Mouse (Mus musculus) right cerebral cortex, postnatal 14 days (tissue): ENCODE data around the gene Ctf1.

Experiments used
- DNase-seq: peaks from one replicate; pipeline ENCODE4 v3.0.0; 2022

The Ctf1 gene

DNA sequence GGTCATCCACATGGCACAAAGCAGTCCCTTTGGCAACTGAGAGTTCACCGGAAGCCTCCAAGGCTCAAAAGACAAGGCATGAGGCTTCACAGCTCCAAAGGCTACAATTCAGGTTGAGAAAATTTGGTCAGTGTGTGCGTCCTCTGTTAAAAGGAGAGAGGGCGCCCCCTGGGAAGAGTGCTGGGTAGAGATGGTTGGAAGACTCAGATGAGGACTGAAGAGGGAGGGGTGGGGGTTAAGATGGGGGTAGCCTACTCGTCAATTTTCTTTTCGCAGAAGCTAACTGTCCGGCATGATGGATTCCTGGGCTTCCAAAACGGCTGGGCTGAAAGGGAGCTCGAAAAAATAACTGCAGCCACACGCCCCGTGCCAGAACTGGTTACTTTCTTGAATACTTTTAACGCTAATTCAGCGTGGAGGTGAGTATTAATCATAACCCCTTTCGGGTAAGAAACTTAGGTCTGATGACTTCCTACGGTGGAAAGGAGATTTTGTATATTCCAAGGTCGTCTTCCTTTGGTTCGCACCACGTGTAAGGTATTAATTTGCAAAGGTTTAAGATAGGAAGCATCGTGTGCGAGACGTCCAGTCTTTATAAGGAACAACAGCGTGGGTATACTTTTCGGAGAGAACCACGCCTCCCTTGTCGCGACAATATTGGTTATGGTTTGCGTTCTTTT, 32.0 kb downstream of the Ctf1 start, which contains the start of gene Fbxl19:
Gene Fbxl19, plus strand, starts transcription at position 178 of the 680 bp plus-strand sequence.
- DNase-seq: peak; percentile 84

DNA sequence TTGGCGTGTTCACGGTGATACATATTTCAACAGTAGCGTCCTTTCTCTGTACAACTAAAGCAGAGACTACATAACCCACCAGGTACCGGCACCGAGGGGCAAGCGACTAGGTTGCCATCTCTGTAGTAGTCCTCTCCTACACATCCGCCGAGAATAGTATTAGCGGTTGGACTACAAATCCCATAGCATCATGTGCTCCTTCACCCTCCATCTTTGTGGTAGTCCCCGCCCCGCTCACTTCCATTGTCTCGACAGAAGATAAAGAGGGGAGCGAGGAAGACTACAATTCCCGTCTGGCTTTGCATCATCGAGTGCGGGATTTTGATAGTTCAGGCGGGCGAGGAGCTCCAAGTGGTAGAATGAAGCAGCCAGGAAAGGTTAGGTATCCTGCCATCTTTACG, 32.7 kb downstream of the Ctf1 start:
- peak; percentile 86 for DNase-seq

DNA sequence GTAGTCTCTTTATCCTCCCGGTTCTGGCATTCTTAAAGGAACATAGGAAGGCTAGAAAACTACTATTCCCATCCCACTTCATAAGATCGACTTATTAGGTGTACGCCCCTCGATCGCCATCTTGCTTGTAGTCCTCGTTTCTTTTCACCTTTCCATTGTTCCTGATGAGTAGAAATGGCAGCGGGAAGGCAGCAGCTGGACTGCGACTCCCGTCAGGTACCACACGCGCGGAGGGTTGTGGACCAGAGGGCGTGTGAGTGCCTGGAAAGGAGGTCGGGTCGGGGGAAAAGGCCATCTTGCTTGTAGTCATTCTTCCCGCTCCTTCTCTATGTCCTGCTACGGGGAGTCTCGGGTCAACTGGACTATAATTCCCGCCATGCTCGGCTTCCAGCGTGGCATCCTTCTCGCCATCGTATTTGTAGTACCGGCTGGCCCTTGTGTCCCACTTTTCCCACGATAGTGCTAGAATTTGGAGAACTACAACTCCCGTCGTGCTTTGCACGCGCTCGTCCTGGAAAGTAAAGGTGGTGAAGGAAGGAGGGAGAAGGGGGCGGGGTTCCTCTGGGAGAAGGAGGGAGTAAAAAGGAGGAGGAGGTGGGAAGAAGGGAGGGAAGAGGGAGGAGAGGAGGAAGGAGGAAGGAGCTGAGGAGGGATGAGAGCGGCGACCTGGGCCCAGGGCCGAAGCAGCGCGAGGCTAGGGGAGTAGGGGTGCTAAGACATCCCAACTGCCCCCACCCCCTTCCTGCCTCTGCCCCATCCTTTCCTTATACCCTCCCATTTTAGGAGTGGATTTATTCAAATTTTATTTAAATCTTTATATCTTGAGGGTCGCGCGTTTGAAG, 33.3 kb downstream of the Ctf1 start:
- DNase-seq: peak; percentile 90

DNA sequence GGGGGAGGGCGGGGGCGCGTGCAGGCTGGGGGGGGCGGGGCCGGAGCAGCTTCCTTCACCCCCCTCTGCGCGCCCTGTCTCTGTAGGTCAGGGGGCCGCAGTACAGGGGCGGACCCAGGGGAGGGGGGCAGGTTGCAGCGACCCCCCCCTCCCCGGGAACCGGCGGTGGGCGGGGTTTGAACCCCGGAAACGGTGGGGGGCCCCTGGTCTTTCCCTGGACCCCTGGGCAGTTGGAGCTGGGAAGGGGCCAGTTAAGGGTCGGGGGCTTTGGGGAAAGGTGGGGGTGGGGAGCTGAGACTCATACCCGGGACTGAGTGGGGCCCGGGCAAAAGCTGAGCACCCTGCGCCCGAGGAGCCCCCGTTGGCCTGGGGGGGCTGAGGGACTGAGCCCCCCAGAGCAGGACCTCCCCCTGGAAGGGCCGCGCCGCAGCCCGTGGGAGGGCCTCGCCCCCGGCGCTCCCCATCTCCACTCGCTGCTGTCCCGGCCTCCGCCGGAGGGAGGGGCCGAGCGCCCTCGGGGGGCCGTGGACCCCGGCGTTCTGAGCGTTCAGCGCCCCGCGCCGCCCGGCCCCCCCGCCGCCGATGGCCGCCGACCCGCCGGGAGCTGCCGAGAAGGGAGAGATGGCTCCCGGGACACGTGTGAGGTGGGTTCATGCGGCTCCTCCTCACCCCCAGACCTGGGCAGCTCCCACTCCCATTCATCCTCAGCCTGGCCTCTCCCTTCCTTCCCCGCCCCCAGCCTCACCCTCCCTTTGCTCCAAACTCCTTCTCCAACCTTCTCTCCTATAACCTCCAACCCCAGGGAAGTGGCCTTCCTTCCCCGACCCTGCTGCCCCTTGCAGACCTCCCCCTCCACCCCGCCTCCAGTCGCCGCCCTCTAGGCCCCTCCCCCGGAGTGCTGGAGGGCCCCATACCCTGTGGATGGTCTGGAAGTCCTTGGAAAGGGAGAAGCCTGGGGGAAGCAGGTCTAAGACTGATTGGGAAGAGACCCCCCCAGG, 34.3 kb downstream of the Ctf1 start:
- DNase-seq: peak; percentile 41

DNA sequence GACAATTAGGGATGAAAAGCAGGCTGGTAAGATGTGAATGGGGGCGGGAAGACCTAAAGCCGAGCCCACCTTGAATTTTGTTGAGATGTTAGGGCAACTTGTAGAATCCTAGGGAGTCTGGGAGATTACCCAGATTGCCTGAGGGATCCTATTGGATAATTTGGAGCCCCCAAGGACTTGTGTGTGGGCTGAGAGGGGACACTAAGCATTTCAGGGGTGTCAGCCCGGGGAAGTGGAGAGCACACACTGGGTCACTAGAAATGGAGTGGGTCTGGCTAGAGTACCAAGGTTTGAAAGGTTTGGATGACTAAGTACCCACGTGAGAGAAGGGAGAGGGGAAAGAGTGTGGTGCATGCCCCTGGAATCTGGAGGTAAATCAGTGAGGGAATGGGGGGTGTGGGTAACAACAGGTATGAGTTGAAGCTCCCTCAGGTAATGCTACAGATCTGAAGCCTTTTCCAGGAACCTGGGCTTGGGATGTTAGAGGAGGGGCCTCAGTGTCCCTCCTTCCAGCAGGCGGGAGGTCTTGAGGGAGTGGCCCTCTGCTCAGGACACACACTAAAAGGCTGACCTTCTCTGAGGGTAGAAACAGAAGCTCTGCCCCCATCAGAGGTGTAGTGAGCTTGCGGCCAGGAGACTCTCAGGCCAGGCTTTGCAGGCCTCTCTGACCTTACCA, 35.2 kb downstream of the Ctf1 start:
- no peak for DNase-seq

DNA sequence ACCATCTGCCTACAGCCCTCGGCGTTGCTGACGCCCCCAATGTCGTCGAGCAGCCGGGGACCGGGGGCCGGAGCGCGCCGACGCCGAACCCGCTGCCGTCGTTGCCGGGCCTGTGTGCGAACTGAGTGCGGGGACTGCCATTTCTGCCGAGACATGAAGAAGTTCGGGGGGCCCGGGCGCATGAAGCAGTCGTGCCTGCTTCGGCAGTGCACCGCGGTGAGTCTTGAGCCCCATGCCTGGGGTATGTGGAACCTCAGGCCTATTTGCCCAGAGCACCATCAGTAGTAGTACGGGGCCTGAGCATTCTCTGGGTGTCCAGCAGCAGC, 35.7 kb downstream of the Ctf1 start:
- DNase-seq: peak; percentile 17

DNA sequence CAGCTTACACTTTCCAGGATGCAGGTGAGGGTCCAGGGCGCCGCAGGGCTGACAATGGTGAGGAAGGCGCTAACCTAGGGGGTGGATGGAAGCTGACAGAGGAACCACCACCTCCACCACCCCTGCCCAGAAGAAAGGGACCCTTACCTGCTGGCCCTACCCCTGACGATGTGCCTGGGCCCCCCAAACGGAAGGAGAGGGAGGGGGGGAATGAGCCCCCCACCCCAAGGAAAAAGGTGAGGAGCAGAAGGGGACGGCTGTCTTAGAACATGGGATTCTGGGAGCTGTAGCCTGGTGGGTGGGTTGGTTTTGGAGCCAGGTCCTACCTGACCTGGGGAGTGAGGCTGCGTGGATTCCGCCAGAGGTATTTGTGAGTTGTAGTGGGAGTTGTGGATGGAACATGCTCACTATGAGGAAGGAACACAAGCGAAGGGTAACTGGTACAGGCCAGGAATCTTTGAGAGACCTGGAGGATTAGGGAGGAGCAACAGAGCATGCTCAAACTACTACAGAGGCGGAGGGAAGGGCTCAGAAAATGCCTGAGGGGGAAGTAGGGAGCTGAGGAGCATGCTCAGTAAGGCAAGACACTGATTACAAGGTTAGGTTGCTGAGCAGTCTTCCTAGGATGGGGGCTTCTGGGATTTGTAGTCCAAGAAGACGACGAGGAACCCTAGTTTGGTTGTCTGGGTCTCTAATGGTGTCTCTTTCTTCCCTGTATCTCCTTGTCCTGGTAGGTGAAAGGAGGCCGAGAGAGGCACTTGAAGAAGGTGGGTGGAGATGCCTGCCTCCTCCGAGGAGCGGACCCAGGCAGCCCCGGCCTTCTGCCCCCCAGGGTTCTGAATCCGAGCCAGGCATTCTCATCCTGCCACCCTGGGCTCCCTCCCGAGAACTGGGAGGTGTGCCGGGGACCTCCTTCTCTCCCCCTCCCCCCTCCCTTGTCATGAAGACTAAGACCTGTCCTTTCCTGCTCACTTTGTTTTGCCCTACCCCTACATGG, 37.9 kb downstream of the Ctf1 start:
- peak; percentile 31 for DNase-seq

DNA sequence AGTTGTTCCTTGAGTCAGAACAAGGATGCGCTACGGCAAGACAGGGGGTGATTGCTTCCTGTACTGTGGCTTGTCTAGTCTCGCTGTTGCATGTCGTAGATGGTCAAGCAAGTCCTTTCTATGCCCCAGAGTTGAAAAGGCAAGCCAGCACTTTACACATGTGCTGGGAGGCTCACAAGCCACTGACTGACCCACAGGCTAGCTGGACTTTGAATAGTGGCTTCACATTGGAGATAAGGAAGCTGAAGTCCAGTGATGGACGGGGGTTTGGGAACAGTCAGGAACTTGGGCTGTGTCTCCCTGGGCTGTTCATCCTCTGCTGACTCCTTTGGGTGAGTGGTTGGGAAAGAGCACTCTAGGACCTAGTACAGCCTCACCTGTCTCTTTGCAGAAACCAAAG, 39.1 kb downstream of the Ctf1 start:
- no peak for DNase-seq

DNA sequence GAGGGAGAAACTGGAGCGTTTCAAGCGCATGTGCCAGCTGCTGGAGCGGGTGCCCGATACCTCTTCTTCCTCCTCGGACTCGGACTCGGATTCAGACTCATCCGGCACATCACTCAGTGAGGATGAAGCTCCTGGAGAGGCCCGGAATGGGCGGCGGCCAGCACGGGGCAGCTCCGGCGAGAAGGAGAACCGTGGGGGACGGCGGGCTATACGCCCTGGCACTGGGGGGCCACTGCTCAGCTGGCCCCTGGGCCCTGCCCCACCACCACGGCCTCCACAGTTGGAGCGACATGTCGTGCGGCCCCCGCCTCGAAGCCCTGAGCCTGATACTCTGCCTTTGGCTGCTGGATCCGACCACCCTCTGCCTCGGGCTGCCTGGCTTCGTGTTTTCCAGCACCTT, 39.5 kb downstream of the Ctf1 start:
- no peak for DNase-seq

DNA sequence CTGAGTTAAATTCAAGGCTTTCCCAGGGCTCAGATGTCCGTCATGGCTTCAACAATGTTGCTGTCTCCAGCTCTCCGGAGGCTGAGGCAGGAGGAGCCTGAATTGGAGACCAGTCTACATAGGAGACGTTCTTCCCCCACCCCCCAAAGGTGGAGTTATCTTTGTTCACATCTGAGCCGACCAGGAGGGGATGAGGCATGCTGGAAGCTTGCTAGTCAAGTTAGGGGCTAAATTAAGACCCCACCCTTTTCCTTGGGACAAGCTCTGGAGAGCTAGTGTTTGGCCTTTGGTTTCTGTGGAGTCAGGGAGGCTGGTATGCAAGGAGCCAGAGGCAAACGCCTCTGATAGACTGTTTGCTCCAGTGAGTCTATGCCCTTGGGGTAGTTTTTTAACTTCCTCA, 40.6 kb downstream of the Ctf1 start:
- no peak for DNase-seq

DNA sequence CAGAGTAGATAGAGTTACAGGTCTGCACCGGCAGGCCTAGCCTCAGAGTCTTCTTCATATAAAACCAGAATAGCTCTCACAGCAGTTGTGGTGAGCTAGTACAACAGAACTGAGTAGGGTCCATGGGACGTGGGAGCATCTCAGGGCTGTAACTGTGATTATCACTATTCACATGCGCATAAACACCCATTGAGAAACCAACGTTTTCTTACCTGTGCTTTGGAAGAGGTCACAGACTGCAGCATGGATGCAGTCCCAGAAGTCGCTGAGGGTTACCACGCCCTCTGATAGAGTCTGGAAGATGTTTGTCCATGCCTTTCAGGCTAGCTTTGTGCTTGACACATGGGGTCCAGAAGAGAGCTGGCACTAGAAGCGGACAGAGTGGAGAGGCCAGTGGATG, 41.2 kb downstream of the Ctf1 start:
- no peak for DNase-seq

DNA sequence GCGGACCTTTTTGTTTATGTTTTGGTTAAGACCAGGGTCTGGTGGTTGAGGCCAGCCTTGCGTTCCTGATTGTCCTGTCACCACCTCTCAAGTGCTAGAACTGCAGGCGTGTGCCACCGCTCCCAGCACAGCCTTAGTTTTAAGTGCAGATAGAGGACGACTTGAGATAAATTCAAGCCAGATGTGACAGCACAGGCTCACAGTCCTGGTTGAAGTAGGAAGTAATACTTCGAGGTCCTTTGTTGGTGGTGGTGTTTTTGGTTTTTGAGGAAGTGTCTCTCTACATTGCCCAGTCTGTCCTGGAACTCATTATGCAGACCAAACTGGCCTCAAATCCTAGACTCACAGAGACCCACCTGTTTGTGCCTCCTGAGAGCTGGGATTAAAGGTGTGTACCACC, 47.2 kb downstream of the Ctf1 start:
- no peak for DNase-seq

DNA sequence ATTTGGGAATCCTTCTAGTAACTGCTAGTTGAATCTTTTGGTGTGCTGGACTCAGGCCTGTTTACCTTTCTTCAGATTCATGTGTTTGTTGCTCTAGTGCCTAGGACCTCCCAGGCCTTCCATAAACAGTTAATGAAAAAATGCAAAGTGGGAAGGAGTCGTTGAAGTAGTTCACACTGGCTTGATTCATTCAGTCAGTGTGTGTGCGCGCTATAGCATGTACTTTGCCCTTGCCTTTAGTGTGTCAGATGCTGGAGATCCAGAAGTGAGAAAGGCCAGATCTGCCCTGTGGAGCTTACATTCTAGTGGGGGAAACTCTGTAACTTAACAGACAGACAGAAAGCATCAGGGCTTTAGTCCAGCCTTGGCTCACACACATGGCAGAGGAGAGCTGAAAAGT, 47.9 kb downstream of the Ctf1 start:
- DNase-seq: no peak

DNA sequence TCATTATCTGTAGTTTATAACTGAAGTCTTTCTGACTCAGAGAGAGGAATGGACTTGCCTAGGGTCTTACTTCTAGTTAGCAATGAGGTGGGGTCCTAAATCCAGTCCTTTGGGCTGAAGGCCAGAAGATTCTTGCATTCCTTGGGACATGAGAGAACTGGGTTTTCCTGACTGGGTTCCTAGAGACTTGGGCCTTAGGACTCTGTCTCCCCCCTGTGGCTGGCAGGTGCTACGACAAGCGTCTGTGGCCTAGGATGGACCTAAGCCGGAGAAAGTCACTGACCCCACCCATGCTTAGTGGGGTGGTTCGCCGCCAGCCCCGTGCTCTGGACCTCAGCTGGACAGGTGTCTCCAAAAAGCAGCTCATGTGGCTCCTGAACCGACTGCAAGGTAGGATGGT, 48.5 kb downstream of the Ctf1 start:
- DNase-seq: peak; percentile 52

DNA sequence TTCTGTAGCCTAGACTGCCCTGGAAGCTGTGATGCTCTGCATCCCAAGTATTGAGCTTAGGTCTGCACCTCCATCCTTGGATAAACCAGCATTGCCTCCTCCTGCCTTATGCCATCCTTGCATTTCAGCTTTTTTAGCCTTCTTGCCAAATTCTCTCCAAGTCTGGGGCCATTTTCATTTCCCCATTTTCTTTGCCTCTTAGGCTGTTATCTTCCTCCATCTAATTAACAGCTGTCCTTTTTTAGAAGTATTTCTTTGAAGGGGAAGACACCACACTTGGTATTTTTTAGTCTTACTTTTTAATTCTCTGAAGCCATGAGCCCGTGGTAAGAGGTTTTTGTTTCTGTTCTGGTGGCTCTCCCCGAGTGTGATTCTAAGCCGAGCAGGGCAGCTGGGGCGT, 51.1 kb downstream of the Ctf1 start:
- DNase-seq: no peak

DNA sequence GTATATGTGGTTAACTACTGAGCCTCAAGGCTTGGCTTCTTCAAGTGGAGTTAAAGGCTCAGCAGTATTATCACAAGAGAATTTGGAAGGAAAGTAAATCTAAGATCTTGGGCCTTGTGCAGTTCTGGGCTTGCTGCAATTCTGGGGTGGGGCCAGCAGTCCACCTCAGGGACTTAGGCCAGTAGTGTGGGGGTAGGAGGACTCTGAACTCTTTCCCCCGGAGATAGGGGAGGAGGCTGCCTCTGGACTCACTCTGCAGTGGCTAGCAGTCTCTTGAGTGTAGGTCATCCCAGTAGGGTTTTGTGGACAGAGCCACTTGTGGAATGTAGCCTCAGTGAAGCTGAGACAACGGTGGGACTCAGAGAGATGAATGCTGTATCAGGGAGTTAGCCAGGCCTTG, 53.2 kb downstream of the Ctf1 start:
- DNase-seq: no peak

DNA sequence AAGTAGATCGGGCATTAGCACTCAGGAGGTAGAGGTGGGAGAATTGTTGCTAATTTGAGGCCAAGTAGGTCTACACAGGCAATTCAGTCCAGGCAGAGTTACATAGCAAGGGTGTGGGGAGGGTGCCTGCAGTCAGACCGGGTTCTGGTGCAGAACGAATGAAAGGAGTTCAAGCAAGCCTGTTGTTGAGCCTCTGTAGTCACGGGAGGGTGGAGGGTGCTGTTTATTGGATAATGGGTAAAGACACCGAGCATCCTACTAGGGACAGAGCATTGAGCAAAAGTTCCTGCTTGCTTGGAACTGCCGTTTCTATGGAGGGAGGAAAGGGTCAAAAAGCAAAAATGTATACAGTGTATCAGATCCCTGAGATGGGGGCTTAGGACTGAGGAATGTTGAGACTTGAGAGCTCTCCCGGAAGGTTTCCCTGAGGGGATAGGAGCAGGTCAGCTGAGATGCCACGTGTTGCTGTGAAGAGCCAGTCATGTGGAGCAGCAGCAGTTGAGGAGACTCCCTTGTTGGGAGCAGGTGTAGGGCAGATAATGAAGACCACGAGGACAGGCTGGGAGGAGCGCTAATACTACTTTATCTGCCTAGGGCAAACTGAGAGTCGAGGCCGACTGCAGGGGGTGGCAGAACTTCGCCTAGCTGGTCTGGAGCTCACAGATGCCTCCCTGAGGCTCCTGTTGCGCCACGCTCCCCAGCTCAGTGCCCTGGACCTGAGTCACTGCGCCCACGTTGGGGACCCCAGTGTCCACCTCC, 54.5 kb downstream of the Ctf1 start:
- DNase-seq: no peak
